Mouse (Mus musculus) cerebellum, adult 11 months (tissue): ENCODE measurements at regions not wholly inside any gene's neighbourhood (a gene's known extent, or its start where the extent isn't known, plus 50 kb on each side); places are given as distances from the start of the nearest gene placed in this dataset.

Source experiments
- DNase-seq: peaks from one replicate; pipeline ENCODE4 v3.0.0; 2022

DNA sequence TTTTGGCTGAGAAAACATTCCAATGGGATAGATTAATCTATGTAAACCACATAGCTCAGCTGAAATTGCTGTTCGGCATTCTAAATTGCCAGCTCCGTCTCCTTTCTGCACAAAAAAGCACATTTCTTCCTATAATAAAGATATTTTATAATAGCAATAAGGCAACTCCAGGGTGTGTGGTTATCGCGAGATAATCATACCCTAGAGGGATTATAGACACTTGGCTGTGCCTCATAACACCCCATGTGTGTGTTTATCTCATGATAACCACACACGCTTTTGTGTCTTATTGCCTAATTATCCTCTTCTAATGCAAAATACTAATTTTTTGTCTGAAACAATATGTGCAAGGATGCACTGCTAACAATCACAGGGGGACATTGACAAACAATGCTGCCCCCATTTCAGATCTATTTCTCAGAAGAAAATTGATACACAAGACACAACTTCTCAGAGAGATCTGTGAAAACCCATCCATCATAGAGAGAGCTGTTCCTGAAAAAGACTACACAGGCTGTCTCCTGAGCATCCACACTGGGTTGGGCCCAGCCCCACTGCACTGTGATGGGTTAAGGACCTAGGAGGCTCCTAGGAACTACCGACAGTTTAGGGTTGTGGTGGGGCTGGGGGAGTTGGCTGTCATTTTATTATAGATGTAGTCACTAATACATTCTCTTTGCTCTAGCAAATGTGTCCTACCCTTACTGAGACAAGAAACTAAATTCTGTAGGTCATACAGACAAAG is 454.7 kb upstream of the BC052040 start:
- no peak for DNase-seq

DNA sequence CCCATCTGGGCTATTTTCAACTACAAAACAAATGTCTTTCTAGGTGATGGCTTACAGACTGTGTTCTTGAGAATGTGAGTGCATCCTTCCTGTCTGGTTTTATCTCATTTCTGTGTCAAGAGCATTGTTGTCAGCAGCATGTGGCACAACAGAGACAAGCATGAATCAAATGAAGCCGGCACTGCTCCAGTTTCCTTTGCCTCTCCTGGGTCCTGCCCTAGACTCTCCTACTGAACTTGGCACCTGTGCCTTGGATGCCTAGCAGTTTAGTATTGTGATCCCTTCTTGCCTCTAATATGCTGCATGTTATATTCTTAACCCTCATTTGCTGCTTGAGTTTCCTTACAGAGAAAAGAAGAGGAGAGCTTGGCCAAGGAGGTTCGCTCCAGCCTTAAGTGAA is 449.8 kb upstream of the BC052040 start:
- DNase-seq: peak; percentile 10

DNA sequence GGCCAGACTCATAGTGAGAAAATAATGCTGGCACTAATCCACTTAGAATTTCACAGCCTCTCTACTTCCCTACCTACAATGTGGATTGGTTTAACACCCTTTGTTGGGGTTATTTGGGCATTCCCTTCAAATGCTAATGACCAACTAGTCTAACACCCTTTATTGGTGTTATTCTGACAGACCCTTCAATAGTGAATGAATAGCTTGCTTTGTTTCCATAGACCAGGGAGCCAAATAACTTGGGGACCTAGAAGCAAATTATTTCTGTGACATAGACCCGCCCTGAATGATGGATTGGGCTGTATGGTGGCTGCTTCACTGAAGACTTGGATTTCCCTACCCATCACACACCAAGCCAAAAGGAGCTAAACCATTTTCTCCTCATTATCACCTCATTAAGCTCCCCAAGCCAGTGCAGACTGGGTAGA is 449.3 kb upstream of the BC052040 start:
- no peak for DNase-seq

DNA sequence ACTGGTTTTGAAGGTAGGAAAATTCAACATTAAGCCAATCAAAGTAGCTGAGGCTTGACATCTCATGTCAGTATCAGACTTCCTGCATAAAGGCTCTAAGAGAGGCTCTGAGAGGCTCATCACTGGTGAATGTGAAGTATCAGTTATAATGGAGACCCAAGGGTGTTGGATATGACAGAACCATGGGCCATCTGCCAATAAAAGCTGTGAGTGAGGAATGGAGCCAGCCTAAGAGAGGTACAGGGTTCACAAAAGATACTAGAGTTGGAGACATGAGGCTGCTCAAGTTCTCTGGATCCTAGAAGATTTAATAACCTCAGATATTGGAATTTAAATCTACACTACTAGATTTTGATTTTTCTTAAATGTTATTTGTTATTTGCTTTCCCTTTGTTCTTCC is 440.1 kb upstream of the BC052040 start:
- no peak for DNase-seq

DNA sequence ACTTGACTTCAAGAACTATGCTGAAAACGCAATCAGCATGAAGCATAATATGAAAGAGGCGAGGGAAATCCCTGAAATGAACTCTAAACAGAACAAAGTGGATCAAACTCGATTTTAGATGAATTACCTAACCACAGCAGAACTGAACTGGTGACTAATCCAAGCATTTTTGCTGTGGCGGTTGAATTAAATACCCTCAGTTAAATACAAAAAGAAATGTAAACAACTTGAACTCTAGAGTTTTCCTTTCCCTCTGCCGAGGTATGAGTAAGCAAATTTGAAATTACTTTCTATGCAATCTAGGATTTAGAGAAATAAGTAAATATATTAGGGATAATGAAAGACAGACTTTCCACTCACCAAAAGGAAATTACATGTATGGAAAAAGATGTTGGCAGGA is 409.4 kb upstream of the BC052040 start:
- no peak for DNase-seq

DNA sequence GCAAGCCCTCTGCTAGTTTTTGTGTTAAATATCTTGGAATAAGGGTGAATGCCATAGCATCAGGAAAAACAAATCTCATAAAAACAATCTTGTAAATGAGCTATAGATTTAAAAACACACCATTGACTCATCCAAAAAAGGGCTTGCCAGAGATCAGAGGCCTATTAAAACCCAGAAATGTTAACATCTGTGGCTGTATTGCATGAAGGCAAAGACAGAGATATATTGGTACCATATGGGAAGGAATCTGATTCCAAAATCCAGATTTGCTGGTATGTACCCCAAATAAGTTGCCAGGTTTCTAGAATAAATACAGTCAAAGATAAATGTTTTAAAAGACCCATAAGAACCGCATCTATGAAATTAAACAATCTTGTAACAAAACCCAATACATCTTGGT is 404.4 kb upstream of the BC052040 start:
- no peak for DNase-seq

DNA sequence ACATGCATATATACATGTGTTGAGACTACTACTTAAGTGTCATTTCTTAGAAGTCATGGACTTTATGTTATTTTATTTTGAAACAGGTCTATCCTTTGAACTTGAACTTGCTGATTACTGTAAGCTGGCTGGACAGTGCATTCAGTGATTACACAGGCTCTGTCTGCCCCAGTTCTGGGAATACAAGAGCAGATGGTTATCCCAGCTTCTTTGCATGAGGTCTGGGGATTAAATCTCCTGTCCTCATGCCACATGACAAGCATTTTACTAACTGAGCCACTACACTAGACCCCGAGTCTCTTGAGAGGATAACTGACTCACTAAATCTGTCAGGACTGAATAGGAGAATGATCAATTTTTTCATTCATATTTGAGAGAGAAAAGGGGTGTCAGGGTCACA is 403.6 kb upstream of the BC052040 start:
- peak; percentile 47 for DNase-seq

DNA sequence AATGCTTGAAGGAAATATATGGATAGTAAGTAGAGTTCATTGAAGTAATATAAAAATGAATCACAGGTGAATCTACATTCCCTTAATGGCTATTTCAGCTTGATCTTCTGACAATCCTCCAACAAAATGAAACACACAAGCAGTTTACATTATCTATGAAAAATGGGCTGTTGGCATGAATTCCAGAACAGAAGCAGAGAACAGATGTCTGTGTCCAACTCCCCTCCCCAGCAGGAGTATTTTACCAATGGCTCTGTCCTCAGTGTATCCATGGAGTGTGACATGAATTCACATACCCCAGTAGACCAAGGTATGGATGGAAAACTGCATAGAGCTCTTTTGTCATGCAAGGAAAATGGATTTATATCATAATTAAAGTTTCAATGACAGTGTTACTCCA is 370.3 kb upstream of the BC052040 start:
- peak; percentile 16 for DNase-seq

DNA sequence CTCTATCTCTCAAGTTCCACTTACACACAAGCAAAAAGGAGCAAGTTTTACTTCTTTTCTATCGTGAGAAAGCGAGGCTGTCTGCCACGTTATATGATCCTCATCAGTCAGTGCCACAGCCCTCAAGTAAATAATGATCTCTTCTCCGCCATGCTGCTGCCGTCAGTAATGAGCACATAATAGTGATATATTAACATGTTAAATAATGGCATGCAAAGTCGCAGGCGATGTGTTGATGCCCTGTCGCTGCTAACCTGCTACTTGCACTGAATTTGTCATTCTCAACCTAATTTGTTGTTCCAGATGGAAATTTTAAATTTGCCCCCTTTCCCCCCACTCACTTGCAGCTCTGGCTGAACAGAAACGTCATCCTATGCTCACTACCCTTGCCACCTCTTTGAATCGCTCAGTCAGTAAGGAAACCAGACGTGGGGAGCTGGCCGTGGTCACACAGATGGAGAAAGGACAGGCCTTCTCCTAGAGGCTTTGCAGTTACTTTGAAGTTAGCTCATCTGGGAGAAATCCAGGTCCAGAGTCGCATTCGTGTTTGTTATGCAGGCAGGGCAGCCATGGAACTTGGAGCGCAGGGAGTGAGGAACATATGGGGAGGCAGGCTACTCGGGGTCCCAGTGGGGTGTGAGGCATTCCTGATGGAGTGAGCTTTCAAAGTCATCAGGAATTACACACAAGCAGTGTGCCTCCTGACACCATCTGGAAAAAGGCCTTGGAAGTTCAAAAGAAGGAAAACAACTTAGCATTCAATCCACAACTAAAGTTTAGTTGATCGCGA is 368.1 kb upstream of the BC052040 start:
- no peak for DNase-seq

DNA sequence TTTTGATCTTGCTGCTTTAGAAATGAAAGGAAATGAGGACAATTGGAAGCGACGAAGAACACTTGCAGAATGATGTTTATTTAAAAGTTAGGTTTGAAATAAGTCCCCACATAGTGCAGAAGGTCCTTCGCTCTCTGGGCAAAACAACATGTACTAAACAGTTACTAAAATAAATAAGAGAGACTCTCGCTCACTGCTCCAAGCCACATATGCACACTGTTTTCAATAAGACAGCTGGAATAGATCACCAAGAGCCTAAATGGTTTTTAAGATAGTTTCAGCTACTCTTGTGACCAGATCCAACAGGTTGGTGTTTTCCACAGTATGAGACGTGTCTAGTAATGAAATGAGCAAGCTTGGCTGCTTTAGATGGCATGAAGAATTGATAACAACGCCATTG is 367.2 kb upstream of the BC052040 start:
- DNase-seq: no peak

DNA sequence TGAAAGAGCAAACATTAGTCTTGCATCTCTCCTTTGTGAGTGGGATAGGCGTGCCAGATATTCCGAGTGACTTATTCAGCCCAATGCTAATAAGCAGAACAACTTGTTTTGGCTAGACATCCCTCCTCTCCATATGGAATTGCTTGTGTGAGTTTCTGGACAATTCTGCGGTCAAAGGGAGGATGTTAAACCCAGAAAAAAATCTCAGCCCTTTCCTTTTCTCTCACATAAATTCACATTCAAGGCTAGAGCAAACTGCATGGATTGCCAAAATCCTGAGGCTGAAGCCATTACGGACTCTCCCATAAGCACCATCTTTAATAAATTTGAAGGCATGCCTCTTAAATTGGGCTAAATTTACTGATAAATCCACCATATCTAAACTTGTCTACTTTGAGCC is 351.5 kb upstream of the BC052040 start:
- DNase-seq: no peak

DNA sequence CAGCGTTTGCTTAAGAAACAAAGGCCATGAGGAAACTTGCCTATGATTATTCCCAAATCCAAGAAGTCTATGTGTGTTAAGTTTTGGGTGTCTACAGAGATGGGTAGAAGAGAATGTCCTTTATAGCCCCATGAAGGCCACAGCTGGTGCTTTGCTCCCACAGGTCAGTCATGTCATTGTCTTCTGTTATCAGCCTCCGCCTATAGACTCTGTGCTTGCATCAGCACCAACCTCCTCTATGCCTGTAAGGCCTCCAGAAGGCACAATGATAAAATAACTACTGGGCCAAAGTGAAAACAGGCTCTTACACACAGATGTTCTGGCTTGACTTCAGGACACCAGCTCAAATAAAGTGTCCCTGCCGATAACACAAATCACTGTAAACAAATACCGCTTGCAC is 333.8 kb upstream of the BC052040 start:
- DNase-seq: no peak

DNA sequence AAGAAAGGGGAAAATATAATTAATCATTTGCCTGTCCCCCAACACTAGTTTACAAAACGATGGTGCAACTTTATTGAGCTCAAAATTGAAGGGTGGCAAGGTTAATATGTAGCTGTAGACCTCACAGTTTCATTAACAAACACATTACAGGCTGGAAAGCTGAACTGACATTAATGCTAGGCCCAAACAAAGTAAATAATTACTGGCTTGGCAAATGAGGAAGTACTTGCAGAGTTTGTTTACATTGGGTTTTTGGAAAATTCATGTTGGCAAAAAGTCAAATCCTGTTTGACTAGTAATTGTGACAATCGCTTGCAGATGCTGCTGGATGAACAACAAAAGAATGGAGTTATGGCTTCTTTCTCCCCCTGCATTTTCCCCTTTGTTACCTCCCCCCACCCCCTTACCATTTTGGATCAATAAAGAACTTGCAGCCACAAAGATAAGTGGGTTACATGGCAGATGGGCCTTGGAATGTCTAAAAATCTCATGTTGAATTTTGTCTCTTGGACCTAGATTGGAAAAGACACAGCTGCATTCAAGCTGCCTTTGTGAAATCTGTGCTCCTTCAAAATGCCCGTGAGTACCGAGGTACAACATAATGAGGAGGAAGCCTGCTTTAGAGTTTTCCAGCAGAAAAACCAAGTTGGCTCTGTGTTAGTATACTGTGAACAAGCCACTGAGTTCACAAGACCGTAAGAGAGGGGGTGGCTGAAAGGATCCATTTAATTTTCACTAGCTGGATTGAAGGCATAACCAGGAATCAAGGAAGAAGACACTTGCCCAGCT is 331.3 kb upstream of the BC052040 start:
- no peak for DNase-seq

DNA sequence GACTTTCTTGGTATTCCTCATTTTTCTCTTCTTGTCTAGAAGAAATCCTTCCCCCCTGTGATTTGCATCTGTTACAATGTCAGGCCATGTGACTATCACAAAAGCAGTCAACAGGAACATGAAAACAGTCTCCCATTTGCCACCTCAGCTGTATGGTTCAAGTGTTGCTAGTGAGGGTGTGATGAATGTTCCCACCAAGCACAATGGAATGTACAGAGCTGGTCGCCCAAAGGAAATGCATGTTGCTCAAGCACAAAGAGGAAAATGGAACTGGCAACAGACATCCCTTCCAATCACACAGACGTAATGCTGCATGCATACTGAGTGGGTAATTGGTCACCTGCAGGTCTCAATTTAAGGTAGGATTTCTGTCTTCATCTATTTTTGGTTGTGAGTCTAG is 324.1 kb upstream of the BC052040 start:
- peak; percentile 7 for DNase-seq

DNA sequence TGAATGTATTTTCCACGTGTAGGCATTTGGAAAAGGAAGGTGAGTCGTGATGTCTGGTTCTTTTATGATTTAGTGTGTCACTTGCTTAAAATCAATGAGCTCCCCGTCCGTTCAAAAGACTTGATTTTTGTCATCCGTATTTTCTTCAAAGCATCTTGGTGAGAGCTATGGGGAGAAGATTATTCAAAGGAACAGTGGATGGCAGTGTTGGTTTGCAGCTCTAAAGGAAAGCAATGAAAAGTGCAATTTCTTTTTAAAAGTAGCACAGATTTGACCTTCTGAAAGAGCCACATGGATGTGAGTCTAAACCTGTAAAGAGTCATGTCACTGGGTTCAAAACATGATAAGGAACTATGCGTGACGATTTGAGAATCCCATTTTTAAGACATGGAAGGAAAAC is 313.3 kb upstream of the BC052040 start:
- DNase-seq: no peak

DNA sequence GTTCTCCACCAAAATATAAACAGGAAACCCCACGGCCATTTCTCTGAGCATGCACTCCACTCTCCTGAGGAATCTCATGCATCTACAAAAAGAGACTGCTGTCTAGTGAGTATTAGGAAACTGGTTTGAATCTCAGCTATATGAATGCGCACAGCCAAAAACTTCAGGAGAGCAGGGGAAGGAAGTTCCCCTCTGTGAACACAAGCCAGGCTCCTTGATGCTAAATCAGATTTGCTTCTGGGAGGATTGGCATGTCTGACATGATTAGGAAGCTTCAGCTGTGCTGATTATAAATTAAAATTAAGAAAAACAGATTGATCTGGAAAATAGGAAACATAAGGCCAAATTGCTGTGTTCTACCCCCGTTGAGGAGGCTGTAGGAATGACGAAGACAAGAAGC is 304.1 kb upstream of the BC052040 start:
- no peak for DNase-seq

DNA sequence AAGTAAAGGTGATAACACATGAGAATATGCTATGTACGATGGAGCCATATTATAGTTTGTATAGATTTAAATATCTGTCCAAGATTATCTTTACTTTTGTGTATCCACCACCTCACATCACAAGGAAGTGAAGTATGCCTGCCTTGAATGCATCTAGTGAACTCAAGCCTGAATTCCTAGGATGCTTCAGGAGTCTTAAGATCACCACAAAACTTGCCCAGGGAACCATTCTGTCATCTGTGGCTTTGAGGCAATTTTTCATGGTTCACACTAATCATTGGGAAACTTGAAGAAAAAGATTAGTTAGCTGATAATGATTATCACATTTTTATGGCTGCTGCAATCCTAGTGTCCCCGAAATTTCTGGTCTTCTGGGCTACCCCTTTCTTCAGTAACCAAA is 288.5 kb upstream of the BC052040 start:
- no peak for DNase-seq

DNA sequence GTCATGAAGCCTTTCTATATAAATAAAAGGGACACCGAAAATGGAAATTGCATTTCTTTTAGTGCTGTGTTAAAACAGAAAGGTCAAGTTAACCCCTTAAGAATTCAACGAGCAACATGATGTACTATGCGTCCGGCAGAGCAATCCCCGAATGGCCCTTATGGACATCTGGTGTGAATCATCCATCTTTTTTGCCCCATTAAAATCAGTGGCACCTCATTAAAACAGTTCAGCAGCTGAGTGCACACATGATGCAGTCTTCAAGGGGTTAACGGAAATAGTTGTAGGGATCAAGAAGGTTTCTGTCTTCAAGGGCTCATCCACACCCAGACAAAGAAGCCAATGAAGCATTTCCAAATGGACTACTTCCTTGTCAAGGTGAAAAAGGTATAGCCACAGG is 284.1 kb upstream of the BC052040 start:
- DNase-seq: no peak

DNA sequence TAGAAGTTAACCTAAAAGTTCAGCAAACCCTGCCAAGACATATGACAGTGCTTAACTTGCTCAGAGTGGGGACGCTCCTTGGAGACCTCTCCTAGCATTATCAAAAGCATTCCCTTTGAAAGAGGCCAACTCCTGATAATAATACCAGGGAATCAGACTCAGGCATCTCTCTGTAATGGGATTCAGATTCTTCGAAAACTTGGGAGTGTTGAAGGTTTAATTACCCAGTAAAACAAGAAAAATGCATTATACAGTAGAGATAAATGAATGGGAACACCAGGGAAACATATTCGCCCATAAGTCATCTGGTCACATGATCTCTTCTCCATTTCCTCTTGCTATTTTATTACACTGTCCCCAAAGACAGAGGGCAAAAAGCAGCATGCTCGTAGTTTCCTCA is 274.3 kb upstream of the BC052040 start:
- DNase-seq: no peak

DNA sequence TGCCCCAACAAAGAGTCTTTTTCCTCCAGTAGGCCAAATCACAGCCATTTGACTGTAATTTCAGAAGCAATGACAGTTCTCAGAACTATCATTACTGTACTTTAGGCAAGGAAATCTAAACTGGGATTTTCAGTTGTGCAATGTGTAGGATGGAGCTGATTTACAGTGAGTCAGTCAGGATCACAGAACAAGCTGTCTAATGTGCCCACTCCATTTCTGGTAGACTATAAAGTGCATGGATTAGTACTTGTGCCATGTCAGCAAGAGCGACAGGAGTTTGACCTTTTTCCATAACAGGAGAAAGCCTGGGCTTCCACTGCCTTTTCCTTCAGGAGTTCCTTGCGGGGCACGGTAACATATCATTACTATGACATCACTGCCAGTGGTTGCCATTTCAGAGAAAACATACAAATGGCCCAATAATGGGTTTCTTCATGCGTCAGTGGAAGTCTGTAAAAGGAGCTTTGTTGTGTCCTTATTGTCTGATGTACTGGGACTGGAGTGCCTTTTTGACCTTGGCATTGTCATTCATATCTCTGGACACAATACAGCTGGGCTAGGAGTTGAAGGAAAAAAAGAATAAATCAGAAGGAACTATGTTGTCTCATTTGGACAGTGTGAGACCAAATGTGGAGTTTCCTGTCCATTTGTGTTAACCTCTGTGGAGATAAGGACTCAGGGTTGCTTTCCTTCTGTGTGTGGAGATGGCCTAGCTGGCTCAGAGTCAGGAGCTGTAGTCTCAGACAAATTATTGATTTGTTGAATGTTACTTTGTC is 271.5 kb upstream of the BC052040 start:
- DNase-seq: no peak

DNA sequence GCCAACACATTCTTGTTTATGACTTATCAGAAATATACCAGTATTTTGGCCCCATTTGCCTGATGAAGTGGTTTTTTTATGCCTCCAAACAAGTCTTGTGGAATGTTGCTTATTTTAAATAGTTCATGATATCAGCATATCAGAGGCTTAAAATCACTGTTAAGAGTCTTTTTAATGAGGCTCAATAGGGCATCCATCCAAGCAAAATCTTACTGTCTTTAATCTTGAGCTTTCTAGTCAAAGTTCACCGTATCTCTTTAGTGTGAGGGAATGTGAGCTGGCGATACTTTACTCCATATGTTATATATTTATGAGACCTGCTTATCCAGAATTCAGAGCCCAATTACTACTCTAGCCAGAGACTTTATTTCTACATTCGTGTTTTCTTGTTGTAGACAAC is 263.0 kb upstream of the BC052040 start:
- no peak for DNase-seq

DNA sequence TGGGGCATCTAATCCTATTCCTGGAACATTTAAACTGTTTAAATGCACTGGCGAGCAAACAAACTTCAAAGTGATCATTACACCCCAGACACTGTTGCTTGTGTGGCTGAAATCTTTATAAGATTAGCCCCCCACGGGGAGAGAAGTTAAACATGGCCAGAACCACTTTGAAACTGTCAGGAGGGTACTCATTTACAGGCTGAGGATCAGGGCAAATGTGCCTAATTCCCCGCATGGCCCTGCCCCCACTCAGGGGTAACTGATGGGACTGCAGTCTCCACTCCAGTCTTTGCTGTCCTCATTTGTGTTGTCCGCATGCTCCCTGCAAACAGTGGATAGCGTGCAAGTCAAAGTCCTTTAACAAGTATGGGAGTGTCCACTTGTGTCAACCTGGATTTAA is 258.9 kb upstream of the BC052040 start:
- no peak for DNase-seq

DNA sequence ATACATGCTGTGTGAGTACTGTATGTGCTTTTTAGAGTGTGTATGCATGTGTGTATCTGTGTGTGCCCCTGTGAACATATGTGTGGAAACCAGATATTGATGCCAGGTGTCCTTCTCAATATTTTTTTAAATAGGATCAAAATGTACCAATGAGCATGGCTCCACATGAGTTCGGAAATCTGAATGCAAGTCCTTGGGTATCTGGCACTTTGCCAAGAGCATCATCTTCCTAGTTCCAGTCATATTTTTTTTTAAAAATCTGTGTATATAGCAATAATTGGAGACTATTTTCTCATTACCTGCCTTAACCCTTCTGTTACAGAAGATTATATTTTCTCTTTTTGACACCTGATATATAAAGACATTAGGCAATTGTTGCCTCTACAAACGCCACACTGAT is 255.0 kb upstream of the BC052040 start:
- DNase-seq: no peak
